Mouse (Mus musculus): ENCODE results near the gene Pdhb. TPM values are rescaled to one million over a fixed set of nuclear protein-coding genes. Genes with fewer than 3 reads are reported as not detected.

Gene Pdhb
- polyA plus RNA-seq, 1 experiment from 2014 or later, result 215 TPM

DNA sequence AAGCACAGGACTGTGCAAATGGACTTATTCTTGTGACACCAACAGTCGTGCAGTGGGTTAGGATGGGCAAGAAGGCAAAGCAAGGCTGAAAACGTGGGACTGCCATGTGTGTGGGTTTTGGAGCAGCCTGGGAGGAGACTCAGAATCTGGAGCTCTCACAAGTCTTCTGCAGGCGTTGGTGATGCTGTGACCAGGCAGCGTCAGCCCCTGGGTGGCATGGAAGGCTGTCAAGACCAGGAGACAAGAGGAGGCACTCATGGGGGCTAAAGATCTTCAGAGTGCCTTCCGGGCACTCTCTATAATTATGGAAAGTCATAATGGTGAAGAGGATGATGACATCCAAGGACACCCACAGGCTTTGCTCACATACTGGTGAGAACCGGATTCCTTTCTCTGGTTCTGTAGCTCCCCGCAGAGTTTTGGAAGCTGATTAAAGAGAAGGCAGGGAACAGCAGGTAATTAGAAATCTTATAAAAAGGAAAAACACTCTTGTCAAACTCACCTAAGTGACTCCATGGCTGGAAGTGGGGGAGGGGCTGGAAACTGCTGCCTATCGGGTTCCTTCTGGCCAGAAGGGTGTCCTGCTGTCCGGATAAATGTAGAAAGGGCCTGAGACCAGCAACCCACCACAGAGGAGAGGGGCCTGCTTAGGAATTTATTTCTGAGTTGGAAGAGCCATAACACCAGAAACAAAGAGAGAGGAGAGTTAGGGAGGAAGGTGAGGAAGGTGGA, 33.5 kb upstream of the Pdhb start:
- no peak for DNase-seq (ENCODE audit: low spot score, missing footprints)
- no peak; the same call in 1 of the 2 replicates for ATAC-seq (ENCODE audit: low FRiP score)
- no peaks in the 10 kb centered on the region for H3K9me3 ChIP-seq (ENCODE audit: control insufficient read depth, low read length)
- H3K9ac ChIP-seq (ENCODE audit: low read length), result no peak overlapping the region
- H3K4me2 ChIP-seq, result no peak overlapping the region
- H3K27ac ChIP-seq (ENCODE audit: low read depth, low read length), result no peak overlapping the region
- no peak overlapping the region for H3K4me3 ChIP-seq (ENCODE audit: low read depth, low read length)
- H3K4me1 ChIP-seq (ENCODE audit: control insufficient read depth, insufficient read depth, low read length), result no peaks in the 10 kb centered on the region
- WGBS, result 58% methylated on average over 9 of the region's 9 CpGs
- no peaks in the 10 kb centered on the region for H3K36me3 ChIP-seq (ENCODE audit: control insufficient read depth, insufficient read depth, low read length)
- H3K27me3 ChIP-seq (ENCODE audit: control insufficient read depth, insufficient read depth, low read length), result no peaks in the 10 kb centered on the region

- no peaks in the 10 kb centered on the region for H3K4me1 ChIP-seq (ENCODE audit: control insufficient read depth, insufficient read depth, low read length)
- DNase-seq (ENCODE audit: low spot score, missing footprints) (no peak), ATAC-seq (ENCODE audit: low FRiP score) (no peak)
- 90% methylated on average over 3 of the region's 3 CpGs for WGBS
- no peak overlapping the region for H3K4me2 ChIP-seq
- no peaks in the 10 kb centered on the region for H3K9me3 ChIP-seq (ENCODE audit: control insufficient read depth, low read length)
- no peak overlapping the region for H3K4me3 ChIP-seq (ENCODE audit: low read depth, low read length)
- no peaks in the 10 kb centered on the region for H3K27me3 ChIP-seq (ENCODE audit: control insufficient read depth, insufficient read depth, low read length)
- no peak overlapping the region for H3K9ac ChIP-seq (ENCODE audit: low read length)
- no peaks in the 10 kb centered on the region for H3K36me3 ChIP-seq (ENCODE audit: control insufficient read depth, insufficient read depth, low read length)
- H3K27ac ChIP-seq (ENCODE audit: low read depth, low read length), result no peak overlapping the region
Observed at GRCm38 (mm10) chr14:8201715-8202114, 28.9 kb upstream of the Pdhb start.

- Histone ChIP-seq H3K36me3 (ENCODE audit: control insufficient read depth, insufficient read depth, low read length) (no peaks in the 10 kb centered on the region), H3K27me3 (ENCODE audit: control insufficient read depth, insufficient read depth, low read length) (no peaks in the 10 kb centered on the region), H3K9ac (ENCODE audit: low read length) (no peak overlapping the region), H3K4me2 (no peak overlapping the region), H3K9me3 (ENCODE audit: control insufficient read depth, low read length) (no peaks in the 10 kb centered on the region), H3K4me1 (ENCODE audit: control insufficient read depth, insufficient read depth, low read length) (no peaks in the 10 kb centered on the region), H3K4me3 (ENCODE audit: low read depth, low read length) (no peak overlapping the region), H3K27ac (ENCODE audit: low read depth, low read length) (no peak overlapping the region)
- DNase-seq (ENCODE audit: low spot score, missing footprints), result no peak
- ATAC-seq (ENCODE audit: low FRiP score), result no peak
- WGBS, result 82% methylated on average over 5 of the region's 5 CpGs
Observed at GRCm38 (mm10) chr14:8200769-8201168, 27.9 kb upstream of the Pdhb start.

DNA sequence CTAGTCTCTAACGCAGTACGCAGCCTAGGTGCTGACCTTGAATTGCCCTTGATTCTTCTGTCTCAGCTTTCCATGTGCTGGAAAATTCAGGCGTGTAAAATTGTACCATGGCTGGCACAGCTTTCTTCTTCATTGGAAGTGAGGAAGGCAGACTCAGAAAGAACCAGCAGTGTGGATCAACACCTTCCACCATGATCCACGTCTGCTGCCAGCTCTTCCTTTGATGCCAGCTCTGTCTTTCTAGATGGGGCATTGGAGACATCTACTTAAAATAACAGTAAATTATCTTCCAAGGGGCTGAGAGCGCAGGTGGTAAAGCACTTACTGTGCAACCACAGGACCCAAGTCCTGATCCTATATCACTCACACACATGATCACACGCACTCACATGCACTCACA, 19.9 kb upstream of the Pdhb start:
- H3K4me3 ChIP-seq (ENCODE audit: low read depth, low read length), result no peak overlapping the region
- H3K9me3 ChIP-seq (ENCODE audit: control insufficient read depth, low read length), result no peaks in the 10 kb centered on the region
- no peaks in the 10 kb centered on the region for H3K4me1 ChIP-seq (ENCODE audit: control insufficient read depth, insufficient read depth, low read length)
- 86% methylated on average over 6 of the region's 6 CpGs for WGBS
- ATAC-seq (ENCODE audit: low FRiP score) (no peak), DNase-seq (ENCODE audit: low spot score, missing footprints) (no peak)
- H3K9ac ChIP-seq (ENCODE audit: low read length), result no peak overlapping the region
- no peaks in the 10 kb centered on the region for H3K36me3 ChIP-seq (ENCODE audit: control insufficient read depth, insufficient read depth, low read length)
- H3K27ac ChIP-seq (ENCODE audit: low read depth, low read length), result no peak overlapping the region
- H3K4me2 ChIP-seq, result no peak overlapping the region
- H3K27me3 ChIP-seq (ENCODE audit: control insufficient read depth, insufficient read depth, low read length), result no peaks in the 10 kb centered on the region

DNA sequence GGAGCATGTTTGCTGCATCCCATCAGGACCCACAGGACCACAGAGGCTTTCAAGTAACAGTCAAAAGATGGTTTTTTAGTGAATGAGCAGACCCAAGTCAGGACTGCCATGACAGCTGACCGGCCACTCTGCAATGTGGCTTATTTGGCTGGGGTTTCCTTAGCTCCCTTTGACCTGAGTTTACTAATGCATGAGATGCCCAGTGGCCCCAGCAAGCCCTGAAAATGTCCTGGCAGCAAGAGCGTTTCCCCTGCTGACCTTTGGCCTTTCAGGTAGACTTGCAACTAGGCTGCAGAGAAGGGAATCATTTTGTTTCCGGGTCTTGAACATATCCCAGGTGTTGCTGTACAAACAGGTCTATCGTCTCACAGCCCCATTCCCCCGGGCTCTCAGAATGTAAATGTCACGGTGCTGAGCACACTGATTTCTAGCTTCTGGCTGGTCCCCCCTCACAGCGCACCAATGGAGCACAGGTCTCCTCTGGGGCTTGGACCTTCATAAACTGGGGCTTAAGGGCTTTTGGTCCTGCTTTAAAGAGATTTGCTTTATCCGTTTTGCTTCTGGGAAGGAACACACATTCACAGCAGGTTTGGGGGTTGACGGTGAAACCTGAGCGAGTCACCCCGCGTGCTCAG, 18.6 kb upstream of the Pdhb start:
- no peak overlapping the region for H3K9ac ChIP-seq (ENCODE audit: low read length)
- 75% methylated on average over 12 of the region's 12 CpGs for WGBS
- H3K4me1 ChIP-seq (ENCODE audit: control insufficient read depth, insufficient read depth, low read length), result no peaks in the 10 kb centered on the region
- no peak for ATAC-seq (ENCODE audit: low FRiP score)
- no peaks in the 10 kb centered on the region for H3K36me3 ChIP-seq (ENCODE audit: control insufficient read depth, insufficient read depth, low read length)
- no peaks in the 10 kb centered on the region for H3K9me3 ChIP-seq (ENCODE audit: control insufficient read depth, low read length)
- H3K4me2 ChIP-seq, result no peak overlapping the region
- no peak overlapping the region for H3K4me3 ChIP-seq (ENCODE audit: low read depth, low read length)
- no peaks in the 10 kb centered on the region for H3K27me3 ChIP-seq (ENCODE audit: control insufficient read depth, insufficient read depth, low read length)
- DNase-seq (ENCODE audit: low spot score, missing footprints), result no peak
- H3K27ac ChIP-seq (ENCODE audit: low read depth, low read length), result no peak overlapping the region

DNA sequence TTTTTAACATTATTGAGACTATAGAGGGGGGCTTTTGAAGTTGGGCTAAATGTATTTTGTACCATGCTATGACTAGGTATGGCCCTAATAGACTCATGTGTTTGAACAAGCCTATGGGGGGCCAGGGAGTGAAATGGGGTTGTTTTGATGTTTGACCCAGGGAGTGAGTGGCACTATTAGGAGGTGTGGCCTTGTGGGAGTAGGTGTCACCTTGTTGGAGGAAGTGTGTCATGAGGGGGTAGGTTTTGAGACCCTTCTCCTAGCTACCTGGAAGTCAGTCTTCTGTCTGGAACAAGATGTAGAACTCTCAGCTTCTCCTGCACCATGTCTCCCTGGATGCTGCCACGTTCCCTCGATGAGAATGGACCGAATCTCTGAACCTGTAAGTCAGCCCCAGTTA, 17.7 kb upstream of the Pdhb start:
- no peak for ATAC-seq (ENCODE audit: low FRiP score)
- 93% methylated on average over 3 of the region's 3 CpGs for WGBS
- Histone ChIP-seq H3K4me2 (no peak overlapping the region), H3K4me3 (ENCODE audit: low read depth, low read length) (no peak overlapping the region), H3K36me3 (ENCODE audit: control insufficient read depth, insufficient read depth, low read length) (no peaks in the 10 kb centered on the region), H3K27ac (ENCODE audit: low read depth, low read length) (no peak overlapping the region), H3K9me3 (ENCODE audit: control insufficient read depth, low read length) (no peaks in the 10 kb centered on the region), H3K27me3 (ENCODE audit: control insufficient read depth, insufficient read depth, low read length) (no peaks in the 10 kb centered on the region), H3K4me1 (ENCODE audit: control insufficient read depth, insufficient read depth, low read length) (no peaks in the 10 kb centered on the region), H3K9ac (ENCODE audit: low read length) (no peak overlapping the region)
- DNase-seq (ENCODE audit: low spot score, missing footprints), result no peak

- H3K9me3 ChIP-seq (ENCODE audit: control insufficient read depth, low read length), result no peaks in the 10 kb centered on the region
Observed at GRCm38 (mm10) chr14:8186278-8187045, 13.6 kb upstream of the Pdhb start.

DNA sequence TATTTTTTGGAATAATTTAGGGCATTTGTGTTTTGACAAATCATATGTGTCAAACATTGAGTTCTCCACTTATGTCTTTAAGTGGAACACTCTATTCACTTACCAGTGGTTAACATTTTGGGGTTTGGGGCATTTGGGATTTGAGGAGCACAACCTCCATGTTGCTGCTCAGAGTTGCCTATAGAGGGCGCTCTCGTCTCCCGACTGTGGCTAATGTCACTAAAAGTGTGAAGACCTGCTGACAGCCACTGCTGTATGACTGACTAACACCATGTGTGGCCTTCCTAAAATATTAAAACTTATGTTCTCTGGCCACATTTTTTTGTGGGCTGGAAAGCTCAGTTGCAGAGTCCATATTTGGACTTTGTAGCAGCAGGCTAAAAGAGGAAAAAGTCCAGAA, 10.5 kb upstream of the Pdhb start:
- H3K9me3 ChIP-seq (ENCODE audit: control insufficient read depth, low read length), result no peaks in the 10 kb centered on the region
- 66% methylated on average over 3 of the region's 3 CpGs for WGBS
- DNase-seq (ENCODE audit: low spot score, missing footprints) (no peak), ATAC-seq (ENCODE audit: low FRiP score) (no peak)
- H3K27ac ChIP-seq (ENCODE audit: low read depth, low read length), result no peak overlapping the region
- no peaks in the 10 kb centered on the region for H3K4me1 ChIP-seq (ENCODE audit: control insufficient read depth, insufficient read depth, low read length)
- H3K36me3 ChIP-seq (ENCODE audit: control insufficient read depth, insufficient read depth, low read length), result no peaks in the 10 kb centered on the region
- H3K27me3 ChIP-seq (ENCODE audit: control insufficient read depth, insufficient read depth, low read length), result no peaks in the 10 kb centered on the region
- no peak overlapping the region for H3K9ac ChIP-seq (ENCODE audit: low read length)
- H3K4me2 ChIP-seq, result no peak overlapping the region
- H3K4me3 ChIP-seq (ENCODE audit: low read depth, low read length), result no peak overlapping the region

More at GRCm38 (mm10) chr14:8186278-8187045, 13.6 kb upstream of the Pdhb start:
- Histone ChIP-seq H3K27ac (ENCODE audit: low read depth, low read length) (no peak overlapping the region), H3K4me2 (no peak overlapping the region), H3K36me3 (ENCODE audit: control insufficient read depth, insufficient read depth, low read length) (no peaks in the 10 kb centered on the region), H3K4me1 (ENCODE audit: control insufficient read depth, insufficient read depth, low read length) (no peaks in the 10 kb centered on the region), H3K4me3 (ENCODE audit: low read depth, low read length) (no peak overlapping the region), H3K9ac (ENCODE audit: low read length) (no peak overlapping the region), H3K27me3 (ENCODE audit: control insufficient read depth, insufficient read depth, low read length) (no peaks in the 10 kb centered on the region)
- DNase-seq (ENCODE audit: low spot score, missing footprints) (no peak), ATAC-seq (ENCODE audit: low FRiP score) (no peak)
- WGBS, result 88% methylated on average over 6 of the region's 6 CpGs

Data from midbrain, embryonic 11.5 days (tissue).